Mouse (Mus musculus): ENCODE measurements around the gene Sorbs2.

The Sorbs2 gene

DNA sequence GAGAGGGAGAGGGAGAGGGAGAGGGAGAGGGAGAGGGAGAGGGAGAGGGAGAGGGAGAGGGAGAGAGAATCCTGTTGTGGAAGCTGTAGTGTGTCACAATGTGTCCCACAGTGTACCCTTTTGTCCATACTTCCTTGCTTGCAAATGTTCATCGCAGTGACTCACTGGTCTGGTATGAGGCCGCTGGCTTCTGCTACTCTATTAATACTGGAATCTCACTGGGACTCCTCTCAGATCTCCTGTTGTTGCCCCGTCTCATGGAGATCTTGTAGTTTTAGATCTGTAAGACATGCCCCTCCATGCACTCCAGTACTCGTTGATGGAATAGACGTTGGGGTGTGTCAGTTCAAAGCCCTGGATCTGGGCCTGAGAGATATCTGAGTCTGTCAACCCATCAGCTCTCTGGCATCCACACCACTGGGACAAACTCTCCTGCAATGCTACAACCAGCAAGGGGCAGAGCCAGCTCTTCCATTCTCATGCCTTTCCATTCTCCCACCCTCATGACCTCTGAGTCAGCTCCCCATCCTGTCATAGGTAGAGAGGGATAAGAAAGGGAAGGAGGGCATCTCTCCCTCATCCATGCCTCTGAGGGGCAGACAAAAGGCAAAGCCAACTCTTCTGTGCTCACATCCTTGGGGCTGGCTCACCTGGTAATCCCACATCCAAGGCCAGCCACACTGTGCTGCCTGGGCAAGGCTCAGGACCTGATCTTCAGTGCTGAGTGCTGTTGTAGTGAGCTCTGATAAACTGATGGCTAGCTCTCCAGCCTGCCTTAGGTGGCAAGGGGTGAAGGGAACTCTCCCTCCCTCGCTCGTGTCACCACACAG is 72.3 kb downstream of the Sorbs2 start:
- no peak for DNase-seq

- DNase-seq, result no peak
Observed at GRCm38 (mm10) chr8:45580544-45580866, 72.9 kb downstream of the Sorbs2 start.

DNA sequence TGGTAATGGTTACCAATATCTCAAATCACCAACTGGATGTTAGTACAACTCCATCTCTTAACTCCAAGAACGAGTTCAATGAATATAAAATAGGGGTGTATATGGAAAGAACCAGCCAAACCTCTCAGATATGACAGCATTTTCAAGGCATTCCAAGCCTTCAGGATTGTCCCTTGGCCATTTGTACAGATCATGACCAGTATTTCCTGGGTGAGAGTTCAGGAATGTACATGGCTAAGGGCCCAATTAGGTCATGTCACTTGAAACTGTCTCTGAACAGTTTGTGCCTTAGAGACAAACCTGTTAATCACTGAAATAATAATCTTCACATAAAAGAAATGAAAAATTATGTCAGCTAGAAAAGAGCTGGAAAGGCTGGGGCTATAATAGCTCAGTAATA is 76.3 kb downstream of the Sorbs2 start:
- DNase-seq, result no peak

- no peak for DNase-seq
Observed at GRCm38 (mm10) chr8:45584390-45585052, 76.9 kb downstream of the Sorbs2 start.

- no peak for DNase-seq
Observed at GRCm38 (mm10) chr8:45585158-45585557, 77.6 kb downstream of the Sorbs2 start.

DNA sequence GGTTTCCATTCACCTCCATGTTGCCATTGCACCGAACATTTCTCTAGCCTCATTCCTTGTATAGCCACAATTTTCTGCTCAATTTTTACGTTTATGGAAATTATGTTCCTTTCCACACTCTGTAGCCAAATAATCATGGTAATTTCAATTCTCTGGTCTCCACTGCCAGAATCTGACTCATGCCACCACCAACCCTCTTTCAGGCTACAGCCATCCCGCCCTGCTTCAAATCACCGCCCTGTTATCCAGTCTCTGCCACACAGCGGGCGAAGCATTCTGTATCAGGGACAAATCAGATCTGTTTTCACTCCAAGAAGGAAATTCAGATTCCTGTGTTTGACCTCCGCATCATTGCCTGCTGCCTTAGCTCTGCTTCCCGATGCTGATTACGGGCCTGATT is 79.4 kb downstream of the Sorbs2 start:
- DNase-seq, result no peak

- DNase-seq, result no peak
Observed at GRCm38 (mm10) chr8:45591888-45592287, 84.3 kb downstream of the Sorbs2 start.

DNA sequence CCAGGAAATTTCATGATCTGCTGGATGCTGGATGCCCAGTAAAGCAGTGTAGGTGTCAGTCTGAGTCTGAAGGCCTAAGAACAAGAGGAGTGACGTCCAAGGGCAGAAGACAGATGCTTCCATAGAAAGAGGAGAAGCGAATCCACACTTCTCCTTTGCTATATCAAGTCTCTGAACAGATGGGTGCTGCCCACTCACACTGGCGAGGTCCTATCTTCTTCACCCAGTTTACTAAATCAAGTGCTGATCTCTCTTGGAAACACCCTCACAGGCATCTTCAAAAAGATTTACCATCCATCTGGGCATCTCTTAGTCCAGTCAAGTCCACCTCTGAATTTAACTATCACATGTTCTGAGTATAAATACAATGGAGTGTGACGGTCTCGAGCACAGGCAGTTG is 86.1 kb downstream of the Sorbs2 start:
- DNase-seq, result no peak

DNA sequence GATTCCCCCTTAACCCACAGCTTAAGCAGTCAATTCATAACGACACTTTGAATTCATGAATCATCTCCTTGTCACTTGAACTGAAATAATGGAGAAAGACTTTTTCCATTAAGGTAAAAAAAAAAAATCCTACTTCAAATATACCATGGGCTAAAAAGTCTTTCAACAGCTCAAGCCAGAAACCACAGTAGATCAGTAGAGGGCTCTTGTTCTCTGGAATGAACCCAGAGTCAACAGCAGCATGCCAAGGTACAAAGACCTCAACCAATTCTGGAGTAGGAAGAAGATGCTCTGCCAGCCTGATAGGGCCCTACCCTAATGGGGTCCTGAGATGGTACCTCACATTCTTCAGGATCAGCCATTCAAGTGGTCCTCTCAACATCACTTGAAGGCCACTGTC is 88.4 kb downstream of the Sorbs2 start:
- DNase-seq, result no peak

DNA sequence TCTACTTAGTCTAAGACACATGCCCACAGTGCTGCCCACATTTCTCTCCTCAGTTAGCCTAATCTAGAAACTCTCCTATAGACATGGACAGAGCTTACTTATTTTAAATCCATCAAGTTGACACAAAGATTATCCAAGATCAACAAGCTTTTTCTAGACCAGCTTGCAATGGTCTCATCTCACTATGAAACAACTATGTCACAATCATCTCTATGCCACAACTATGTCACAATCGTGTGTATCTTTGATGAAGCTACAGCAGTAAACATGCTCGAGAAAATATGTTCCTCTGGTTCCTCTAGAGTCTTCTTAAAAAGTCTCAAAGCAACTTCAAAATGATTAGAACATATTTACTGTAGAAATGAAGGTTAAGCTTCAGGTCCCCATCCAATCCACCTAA is 89.0 kb downstream of the Sorbs2 start:
- DNase-seq, result no peak

DNA sequence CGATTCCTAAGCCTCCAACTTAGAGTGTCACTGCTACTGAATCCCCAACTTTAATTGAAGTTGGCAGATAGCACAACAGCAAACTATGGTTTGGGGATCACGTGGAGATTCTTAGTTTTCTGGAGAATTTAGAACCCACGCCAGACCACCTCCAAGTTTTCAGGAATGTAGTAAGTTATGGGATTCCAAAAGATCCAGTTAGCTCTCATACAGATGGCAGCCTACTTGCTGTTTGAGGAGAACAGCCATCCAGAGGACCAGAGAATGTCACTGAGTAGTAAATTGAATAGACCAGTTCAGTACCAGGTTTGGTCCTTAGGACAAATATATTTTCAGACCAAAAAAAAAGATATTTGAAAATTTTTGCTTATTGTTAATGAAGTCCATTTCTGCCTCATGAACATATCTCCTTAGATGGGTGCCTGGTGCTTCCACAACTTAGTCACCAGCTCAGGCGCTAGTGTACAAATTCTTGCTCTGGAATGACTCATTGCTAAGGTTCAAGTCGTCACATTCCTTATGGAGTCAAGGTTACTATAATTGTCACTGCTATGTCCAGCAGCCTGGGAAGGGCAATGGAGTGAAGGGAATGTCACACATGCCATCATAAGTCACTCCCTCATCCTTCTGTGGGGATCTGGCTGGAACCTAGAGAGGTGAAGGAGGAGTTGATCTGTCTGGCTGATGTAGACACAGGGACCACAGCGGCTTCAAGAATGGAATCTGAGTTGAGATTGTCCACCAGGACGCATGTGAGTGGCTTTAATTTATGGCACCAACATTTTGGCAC is 90.2 kb downstream of the Sorbs2 start:
- no peak for DNase-seq

DNA sequence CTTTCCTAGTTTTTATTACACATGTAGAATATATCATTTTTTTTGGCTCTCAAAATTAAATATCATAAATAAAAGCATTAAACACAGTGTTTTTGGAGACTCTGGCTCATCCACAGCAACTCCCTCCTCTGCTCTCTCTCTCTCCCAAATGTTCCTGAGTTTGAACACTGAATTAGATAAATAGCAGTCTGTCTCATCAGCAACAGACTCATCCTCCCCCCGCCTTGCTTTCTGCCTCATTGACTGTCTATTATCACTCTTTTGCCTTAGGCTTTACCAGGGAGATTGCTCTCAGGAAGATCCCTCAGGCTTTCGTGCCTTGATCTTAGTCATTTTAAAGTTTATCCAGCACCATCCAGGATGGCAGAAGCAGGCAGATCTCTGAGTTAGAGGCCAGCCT is 91.3 kb downstream of the Sorbs2 start:
- DNase-seq, result no peak

DNA sequence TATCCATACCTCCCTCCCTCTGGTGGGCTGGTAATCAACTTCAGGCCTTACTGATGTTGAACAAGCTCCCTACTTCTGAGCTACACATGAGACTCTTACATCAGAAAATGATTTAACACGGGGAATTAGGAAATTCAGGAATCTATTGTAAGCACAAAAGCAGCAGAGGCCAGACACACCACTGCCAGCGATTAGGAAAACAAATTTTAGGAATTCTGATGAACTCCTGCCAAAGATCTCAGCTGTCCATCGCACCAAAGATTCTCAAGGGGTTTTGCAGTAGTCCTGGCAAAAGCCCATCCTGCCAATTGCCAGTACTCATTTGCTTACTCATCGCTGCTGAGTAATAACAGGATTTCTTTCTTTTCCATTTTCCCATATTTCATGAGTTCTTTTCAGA is 94.4 kb downstream of the Sorbs2 start:
- no peak for DNase-seq

DNA sequence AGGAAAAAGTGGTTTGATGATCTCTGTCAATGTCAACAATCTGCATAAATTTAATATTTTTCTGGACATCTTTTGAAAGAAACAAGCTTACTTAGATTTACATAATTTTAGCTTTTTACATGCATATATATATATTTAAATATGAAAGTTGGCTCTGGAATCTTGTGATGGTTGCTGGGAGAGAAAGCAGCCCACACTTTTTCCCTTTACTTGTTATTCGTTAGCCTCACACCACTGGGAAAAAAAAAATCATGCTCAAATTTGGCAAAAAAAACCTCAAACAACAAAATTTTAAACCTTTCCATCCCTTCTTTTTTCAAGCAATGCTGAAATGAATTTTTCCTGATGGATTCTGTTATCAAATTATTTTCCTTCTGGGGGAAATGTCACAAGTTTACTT is 97.8 kb downstream of the Sorbs2 start:
- no peak for DNase-seq

- no peak for DNase-seq
Observed at GRCm38 (mm10) chr8:45607012-45607411, 99.4 kb downstream of the Sorbs2 start.

- DNase-seq, result no peak
Observed at GRCm38 (mm10) chr8:45608413-45608812, 100.8 kb downstream of the Sorbs2 start.

GRCm38 (mm10) chr8:45610426-45611215 is 103.0 kb downstream of the Sorbs2 start:
- DNase-seq, result no peak

DNA sequence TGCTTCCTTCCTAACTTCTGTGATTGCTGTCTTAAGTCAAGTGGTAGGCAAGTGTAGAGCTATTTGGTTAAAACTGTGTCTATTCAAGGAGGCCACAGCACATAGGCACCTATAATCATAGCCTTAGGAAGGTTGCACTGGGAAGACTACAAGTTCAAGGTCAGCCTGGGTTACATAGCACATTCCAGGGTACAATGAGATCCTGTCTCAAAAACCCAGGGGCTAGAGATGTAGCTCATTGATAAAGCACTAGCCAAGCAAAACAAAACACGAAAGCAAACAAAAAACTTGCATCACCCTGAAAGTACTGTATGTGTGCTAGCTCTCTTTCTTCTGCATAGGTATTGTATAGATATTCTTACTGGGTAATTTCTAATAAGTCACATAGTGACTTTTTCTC is 103.7 kb downstream of the Sorbs2 start:
- DNase-seq, result no peak

DNA sequence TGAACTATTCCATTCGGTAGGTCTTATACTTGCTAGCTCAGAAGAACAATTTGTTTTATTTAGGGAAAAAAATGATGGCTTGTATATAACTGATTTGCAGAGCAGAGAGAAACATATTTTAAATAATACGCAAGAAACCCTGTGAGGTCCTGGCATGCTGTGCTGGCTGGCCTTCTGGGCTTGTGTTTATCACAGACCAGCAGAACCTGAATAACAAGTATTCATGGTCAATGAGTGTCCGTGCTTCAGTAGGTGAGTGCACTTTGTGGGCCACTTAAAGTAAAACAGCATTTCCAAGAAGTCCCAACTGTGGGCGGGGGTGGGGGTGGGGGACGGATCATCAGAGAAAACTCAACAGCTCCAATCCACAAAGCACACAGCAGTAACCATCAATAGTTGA is 107.0 kb downstream of the Sorbs2 start:
- no peak for DNase-seq

DNA sequence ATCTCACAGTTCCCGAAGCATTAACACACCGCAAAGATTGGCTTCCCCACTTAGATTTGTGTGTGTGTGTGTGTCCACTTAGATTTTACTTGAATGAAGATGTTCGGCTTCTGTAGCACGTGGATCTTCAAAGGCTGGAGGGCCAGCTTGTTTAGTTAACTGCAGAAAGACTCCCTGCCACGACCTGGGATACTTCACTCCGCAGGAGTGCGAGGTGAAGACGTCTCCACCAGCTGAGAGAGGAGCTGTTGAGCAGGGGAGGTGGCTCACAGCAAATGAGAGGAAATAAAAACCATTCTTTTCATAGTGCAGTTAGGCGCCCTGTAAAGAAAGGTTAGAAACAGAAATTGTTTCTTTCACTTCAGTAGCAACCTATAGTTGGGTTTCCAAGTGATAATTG is 107.5 kb downstream of the Sorbs2 start:
- no peak for DNase-seq

DNA sequence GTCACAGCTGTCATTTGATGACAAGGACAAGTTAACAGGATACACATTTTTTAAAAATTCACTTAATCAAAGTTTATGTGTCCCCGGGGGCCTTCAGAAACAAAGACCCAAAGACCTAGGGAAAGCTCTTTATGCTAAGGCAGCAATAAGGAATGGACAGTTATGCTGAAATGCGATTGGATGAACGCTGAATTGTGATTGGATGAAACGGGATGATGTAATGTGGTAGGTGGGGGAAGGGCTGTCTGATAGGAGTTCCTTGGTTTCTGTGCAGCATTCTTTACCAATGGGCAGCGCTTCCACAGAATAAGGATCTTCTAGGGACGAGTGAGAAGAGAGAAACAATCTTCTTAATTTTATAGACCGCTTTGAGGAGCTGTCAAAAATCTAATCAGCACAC is 108.0 kb downstream of the Sorbs2 start:
- no peak for DNase-seq

- no peak for DNase-seq
Observed at GRCm38 (mm10) chr8:45621576-45622178, 114.1 kb downstream of the Sorbs2 start.

GRCm38 (mm10) chr8:45626406-45626805 is 118.8 kb downstream of the Sorbs2 start:
- no peak for DNase-seq

Measured in thymus, adult 18-20 months (tissue).